In the genomic region with DNA sequence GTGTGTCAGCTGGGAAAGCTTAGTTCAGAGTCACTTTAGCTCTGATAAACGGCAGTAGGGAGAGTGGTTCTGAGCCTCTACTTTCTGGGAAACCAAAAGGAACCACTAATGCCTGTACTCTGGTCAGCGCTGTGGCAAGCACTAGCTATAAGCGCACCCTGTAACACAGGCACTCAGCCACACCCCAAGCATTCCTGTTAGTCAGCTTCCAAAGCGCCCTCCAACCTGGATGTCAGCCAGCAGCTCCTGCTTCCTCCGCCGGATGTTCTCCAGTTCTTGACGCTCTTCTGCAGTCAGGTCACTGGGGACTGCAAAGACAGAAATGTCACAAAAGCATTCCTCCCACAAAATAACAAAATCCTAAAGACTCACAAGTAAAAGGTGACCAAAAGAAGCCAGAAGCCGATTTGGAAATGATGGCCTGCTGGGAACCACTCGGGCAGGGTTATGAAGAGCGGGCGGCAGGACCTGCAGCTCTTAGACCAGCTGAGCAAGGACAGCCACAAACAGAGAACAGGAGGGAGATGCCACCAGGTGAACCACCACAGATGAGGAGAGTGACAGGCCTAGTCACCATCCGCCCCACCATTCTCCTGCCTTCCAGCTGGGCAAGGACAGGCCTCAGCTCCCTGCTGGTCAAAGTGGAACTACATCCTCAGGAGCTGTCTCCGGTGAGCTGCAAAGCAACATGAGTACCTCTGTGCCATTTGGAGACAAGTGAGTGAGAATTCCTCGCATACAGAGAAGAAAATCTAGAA, we compare ENCODE assay signal across 8 mouse cellular contexts. TPM values are rescaled to one million over a fixed set of nuclear protein-coding genes. Genes with fewer than 3 reads are reported as not detected.
DNase-seq lines count a peak whose midpoint lies in the region; ATAC-seq lines count a peak whose summit lies in the region.

No protein-coding gene starts in this region.

- H3K9ac ChIP-seq in heart, embryonic 13.5 days, result peak overlapping the region; percentile 40

- peaks cover 66% of the 10 kb centered on the region for H3K4me1 ChIP-seq in heart, embryonic 13.5 days

- peaks cover 43% of the 10 kb centered on the region for H3K36me3 ChIP-seq in heart, embryonic 13.5 days

- H3K9me3 ChIP-seq in heart, embryonic 13.5 days, result no peaks in the 10 kb centered on the region

- H3K4me2 ChIP-seq in heart, embryonic 13.5 days, result peak overlapping the region; percentile 26

- H3K27me3 ChIP-seq in heart, embryonic 13.5 days (replicated peaks), result no peaks in the 10 kb centered on the region

- DNase-seq in ovary, postnatal 36 days (ENCODE audit: low spot score), result peak; percentile 55
- DNase-seq in ovary, postnatal 10 days (ENCODE audit: low spot score), result no peak
- peak; percentile 79 to 82 for DNase-seq in cerebellum, adult 18-20 months
- peak; percentile 83 to 89 for DNase-seq in kidney, postnatal 4 days
- DNase-seq in urinary bladder, postnatal 25 days (ENCODE audit: low spot score), result peak; percentile 54
- DNase-seq in embryo, embryonic 10 days (ENCODE audit: low spot score), result no peak
- DNase-seq in frontal cortex, postnatal 25 days (ENCODE audit: low spot score in 2 of 2), result no peak

- WGBS in heart, embryonic 13.5 days, result 44% methylated on average over 14 of the region's 14 CpGs

- no peak overlapping the region for H3K4me3 ChIP-seq in heart, embryonic 13.5 days

- peak overlapping the region; percentile 89 for H3K27ac ChIP-seq in heart, embryonic 13.5 days (replicated peaks)

- ATAC-seq in heart, embryonic 13.5 days (ENCODE audit: extremely low read depth, insufficient number of reproducible peaks, low FRiP score, low TSS enrichment), result no peak

RNA-seq across cellular contexts. Expression of gene Cyth1, which starts 54.8 kb away (rescaled TPM):
- polyA plus RNA-seq in heart, embryonic 13.5 days (2015; fragmentation: Nextera tagmentation; extraction: Ambion mirVana), result 14.9 and 15.9 TPM in 2 replicates

Comparison
In these comparisons a context has a peak if more than half of its experiments do, and no peak if none do; other contexts are left out.
1. DNase-seq: peak in ovary, postnatal 36 days (single experiment), cerebellum, adult 18-20 months (2 of 2), kidney, postnatal 4 days (2 of 2) and urinary bladder, postnatal 25 days (single experiment); none in ovary, postnatal 10 days (single experiment), embryo, embryonic 10 days (single experiment) and frontal cortex, postnatal 25 days (0 of 2).